Mouse (Mus musculus) left cerebral cortex, adult 8-10 months (tissue): ENCODE results near the gene Anapc11. TPM values are rescaled to one million over a fixed set of nuclear protein-coding genes. Genes with fewer than 3 reads are reported as not detected.
A peak's percentile ranks its signal among the peaks of the same experiment; 100 is the strongest.

ENCODE experiments used
- DNase-seq, 2 experiments: peaks; one replicate each; pipeline ENCODE4 v3.0.0; 2022; ENCODE audit warnings: low spot score in 2 of 2
- total RNA-seq, 4 experiments: library from RNA; stranded (reverse); gene quantifications; 2 replicates each; pipeline ENCODE4 v1.2.4; 2022

The Anapc11 gene
- total RNA-seq, 4 experiments from 2014 or later = 98.1 to 101 (median 99.4) TPM

DNA sequence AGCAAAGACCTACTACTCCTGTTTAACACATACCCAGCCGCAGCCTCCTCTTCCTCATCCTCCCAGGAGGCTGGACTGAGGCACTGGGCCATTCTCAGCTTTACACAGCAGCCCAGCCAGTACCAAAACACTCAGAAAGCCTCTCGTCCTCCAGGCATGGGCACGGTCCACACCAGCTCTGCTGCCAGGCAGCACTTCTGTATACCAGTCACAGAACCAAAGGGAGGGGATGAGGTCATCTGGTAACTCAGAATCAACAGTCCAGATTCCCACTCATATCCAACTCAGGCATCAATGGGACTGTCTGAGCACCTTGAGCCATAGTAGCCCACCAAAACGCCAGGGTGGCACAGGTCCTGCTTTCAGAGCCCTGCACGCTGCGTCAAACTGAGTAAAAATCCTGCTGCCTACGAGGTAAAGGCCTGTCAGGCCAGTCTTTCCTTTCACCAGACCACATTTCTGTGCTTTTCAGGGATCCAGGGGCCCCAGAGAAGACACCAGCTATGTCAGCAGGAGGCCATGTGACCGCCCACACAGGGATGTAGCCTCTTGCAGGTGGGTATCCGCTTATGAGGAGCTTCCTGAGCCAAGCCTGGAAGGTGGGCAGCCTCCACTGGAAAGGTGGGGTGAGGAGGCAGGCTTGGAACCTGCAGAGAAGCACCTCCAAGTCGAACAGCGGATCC lies 28.7 kb downstream of the Anapc11 start:
- DNase-seq = no peak

DNA sequence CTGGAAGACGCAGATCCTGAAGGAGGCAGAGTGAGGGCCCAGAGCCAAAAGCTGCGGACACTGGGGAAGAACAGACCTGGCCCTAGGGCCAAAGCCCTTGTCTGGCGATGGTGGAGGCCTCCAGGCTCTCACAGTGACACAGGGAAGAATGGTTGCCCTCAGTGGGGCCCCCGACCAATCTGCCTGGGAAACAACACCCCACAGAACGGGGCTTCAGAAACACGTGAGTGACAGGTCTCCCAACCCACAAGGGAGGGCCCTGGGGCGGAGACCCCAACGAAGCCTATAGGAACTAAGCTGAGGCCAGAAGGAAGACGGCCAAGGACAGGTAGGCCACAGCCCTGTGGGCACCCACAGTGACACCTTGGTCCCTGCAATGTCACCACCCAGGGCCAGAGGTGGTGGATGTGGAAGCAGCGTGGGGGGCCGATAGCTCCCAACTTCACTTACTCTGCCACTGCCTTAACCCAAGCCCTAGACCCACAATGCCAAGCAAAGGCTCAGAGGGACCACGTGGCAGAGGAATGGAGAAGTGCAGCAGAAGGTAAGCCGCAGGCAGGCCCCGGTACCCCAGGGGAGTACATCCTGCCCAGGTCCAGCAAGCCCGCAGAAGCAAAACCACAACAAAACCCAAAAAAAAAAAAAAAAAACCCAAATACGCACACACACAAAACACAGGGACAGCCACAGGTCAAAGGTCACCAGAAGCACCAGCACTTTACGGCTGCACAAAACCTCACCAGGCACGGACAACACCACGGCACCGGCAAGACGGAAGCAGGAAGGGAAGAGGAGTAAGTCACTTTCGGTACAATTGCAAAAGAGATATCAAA lies 29.5 kb downstream of the Anapc11 start:
- DNase-seq = no peak

DNA sequence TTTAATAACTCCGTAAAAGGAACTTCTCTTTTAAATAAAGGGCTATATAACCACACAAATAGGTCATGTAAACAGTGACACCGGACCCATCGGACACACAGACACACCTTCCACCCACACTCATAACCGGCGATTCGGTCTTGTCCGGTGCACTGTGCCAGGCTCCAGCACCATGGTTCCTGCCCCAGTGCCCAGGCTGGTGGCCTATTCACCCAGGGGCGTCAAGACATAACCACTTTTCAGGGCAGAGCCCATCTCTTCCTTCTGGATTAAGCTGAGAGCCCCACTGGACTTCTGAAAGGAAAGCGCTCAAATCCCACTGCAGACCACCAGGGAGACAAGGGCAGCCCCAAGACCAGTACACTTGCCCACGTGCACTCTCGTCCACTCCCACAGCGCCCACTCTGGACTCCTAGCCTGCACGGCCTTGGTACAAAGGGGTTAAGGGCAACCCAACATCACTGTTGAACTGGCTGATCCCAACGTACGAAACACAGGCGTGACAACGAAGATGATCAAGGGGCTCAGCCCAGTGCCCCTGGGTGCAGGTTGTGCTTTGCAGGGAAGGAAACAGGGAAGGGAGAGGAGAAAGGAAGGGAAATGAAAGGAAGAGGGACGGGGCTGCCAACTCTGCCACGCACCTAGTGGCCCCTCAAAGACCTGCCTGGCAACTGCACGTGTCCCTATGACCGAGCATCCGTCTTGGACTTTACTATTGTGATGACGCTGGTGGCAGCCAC lies 30.6 kb downstream of the Anapc11 start:
- DNase-seq = no peak

DNA sequence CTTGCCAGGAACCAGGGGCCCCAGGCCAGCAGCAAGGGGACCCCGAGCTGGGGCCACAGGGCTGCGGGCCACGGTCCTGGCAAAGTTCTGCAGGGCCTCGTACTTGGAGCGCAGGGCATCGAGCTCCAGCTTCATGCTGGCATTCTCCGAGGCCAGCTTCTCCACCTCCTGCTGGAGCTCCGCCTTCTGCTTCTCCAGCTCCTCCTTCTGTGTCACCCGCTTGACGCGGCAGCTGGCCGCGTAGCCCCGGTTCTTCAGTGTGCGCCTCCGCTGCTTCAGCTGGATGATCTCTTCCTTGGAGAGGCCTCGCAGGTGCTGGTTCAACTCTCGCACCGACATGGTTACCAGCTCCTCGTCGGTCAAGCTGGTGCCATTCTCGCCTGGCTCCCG lies 31.1 kb downstream of the Anapc11 start:
- DNase-seq = no peak

DNA sequence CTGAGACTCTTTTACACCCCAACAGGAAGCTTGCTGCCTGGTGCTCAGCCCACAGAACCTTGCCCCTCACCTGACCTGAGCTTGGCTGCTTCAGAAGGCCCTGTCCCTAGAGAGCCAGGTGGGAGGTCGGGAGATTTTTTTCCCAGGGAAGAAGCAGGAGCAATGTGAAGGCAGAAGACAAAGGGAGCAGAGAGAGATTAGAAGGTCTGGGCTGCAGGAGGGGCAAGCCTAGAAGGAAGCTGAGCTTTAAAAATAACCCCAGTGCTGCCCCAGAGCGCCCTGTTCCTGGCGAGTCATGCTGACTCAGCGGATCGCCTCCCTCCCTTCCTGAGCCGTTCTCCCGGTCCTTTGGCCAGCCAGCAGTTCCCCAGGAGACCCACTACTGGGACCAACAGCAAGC lies 31.7 kb downstream of the Anapc11 start:
- no peak for DNase-seq

DNA sequence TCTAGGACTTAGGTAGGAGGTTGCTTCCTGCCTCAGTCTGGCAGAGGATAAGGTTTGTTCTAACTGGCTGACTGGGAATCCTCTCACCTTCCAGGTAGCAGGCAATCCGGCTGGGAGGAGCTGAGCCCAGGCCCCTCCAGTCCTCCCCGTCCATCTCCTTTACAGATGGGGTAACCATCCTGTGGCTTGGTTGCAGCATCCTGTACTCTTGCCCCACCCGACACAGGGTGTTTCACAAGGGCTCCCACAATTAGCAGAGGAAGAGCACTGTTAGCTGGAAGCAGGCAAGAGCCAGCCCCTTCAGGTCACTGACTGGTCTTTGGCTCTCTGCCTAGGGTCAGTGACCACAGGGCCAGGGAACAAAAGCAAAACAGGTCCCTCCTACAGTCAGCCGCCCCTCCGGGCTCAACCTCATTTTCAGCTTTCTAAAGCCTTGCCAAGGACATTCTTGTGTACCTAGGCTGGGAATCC lies 32.2 kb downstream of the Anapc11 start:
- no peak for DNase-seq

DNA sequence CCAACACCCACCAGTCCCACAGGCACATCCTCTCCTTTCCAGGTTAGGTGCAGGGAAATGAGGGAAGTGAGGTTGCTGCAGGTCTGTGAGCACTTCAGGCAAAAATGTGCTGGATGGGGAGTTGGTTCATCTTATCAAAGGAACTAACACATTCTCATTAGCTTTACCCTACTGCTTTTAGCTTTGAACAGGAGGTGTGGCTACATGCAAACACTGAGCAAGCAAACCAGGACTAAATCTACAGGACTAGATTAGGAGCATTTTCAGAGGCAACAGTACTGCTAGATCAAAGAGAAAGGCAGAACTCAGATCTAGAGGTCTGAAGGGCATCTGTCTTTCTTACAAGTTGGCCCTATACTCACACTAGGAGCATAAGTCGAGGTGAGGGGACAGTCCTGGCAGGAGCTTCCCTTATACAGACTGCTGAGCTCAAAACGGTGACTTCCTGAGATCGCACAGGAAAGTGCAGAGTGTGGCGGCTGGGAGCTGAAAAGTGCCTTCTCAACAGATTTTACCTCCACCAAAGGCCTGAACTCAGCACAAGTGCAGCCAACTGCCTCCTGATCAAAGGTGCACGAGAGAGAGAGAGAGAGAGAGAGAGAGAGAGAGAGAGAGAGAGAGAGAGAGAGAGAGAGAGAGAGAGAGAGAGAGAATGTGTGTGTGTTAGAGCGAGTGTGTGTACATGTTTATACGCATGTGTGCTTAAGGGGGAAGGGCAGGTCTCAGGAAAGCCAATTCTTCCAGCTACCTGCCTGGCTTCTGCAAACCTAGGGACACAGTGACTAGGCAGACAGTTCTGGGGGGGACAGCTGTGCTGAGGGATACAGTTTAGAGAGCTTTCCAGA lies 32.9 kb downstream of the Anapc11 start:
- DNase-seq = no peak

DNA sequence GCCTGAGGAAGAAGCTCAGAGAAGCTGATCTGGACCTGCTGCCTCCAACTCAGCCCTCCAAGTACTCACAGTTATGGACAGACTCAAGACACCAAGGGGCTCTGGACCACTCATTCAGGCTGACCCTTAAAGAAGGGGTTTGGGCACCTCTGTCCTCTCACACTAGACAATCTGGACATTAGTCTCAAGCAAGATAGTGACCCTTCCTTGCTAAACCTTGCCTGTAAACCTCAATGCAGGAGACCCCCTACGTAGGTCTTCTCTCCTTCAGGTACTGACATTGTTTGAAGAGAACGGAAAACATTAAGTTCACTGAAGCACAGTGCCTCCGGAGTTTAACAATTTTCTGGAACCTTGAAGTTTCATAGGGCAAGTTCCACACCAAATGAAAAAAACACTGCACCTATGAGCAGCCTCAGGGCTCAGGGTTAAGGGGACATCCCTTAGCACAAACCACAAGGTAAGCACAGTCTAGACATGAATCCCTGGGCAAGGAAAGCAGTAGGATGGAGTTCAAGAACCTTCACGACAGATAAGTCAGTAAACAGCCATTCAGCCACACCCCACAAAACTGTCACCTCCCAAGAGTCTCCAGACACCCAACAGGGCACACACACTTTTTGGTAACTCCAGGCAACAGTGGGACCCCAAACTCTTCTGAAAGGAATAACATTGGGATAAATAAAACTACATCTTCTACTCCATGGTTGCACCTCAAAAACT lies 33.7 kb downstream of the Anapc11 start:
- DNase-seq = no peak

DNA sequence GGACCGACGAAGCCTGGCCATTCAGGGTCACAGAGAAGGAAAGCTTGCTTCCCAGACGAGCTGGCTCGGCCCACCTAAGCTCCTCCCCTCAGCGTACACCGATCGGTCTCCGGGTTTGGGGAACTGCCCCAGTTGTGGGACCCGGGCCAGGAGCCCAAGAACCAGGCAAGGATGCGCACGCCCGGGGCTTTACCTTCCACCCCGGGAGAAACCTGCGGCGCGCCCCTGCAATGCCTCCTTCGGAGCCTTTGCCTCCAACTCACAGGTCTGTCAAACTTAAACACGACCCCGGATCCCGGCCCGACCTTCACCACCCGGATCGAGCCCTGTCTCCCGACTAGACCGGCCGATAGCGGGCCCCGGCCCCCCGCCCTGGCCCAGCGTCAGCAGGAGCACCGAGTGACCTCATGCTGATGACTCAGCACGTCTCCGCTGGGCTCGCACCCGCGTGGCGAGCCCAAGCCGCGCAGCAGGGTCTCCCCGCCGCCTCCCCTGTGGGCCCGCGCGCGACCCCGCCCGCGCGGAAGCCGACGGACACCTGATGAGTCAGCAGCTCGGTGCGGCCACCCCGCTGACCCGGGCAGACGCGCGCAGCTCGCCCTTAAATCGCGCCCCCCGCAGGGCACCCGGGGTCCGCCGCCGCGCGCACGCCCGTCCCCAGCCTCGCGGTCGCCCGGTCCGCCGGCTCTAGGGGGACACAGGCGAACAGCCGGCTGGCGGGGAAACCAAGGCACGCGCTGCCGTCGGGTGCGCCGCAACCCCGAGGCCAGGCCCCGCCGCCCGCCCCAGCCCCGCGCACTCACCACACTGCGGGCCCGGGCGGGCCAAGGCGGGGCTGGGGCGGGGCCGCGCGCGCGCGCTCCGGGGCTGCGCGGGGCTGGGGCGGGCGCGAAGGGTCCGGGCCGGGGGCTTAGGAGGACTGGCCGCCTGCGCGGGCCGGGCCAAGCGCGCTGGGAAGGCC lies 34.6 kb downstream of the Anapc11 start:
- DNase-seq = peak in 1 of 2 experiments; percentile 45

DNA sequence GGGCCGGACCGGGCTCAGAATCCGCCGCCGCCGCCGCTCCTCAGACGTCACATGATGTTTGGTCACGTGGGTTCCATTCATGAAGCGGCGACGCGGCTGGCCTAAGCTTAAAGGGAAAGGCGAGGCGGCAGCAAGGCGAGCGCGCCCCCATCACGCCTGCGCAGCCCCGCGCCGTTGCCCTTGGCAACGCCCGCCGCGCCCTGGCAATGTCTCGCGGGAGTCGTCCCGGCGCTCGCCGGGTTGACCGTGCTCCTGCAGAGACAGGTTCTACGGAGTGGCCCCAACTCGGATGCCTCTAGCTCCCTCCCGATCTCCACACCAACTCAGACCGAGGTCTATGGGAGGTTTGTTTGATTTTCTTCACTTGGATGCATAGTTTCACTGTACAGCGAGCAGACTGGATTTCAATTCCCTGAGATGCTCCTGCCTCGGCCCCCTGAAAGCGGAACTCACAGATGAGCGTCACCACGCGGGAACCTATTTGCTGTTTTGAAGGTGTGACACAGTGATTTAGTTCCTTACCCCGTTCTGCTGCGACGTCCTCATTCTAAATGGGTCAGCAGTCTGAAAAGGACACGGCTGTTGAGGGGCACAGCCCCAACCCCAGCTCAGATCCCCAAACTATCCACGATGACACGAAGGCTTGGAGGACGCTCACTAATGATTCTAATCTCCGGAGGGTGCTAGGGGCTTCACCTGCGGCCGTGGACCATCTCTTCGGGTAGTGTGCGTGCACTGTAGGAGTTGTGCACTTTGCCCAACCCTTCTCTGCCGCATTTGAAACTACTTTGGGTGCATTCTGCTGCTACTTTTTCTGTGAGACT lies 35.5 kb downstream of the Anapc11 start, which contains the start of gene Mafg:
TSS of gene Mafg (minus strand) at position 81 of the 824 bp plus-strand sequence.
- peak; percentile 77 to 93 for DNase-seq

DNA sequence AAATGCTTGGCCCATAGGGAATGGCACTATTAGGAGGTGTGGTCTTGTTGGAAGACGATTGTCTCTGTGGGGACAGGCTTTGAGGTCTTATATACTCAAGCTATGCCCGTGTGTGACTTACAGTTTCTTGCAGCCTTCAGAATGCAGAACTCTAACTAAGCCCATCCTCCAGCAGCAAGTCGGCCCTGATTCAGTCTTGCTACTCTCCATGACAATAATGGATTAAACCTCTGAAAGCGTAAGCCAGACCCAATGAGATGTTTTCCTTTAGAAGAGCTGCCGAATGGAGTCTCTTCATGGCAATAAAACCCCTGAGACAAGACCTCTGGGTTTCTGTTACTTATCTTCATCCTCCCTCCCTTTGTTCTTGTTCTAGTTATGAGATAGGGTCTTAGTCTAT lies 36.6 kb downstream of the Anapc11 start:
- DNase-seq = no peak

DNA sequence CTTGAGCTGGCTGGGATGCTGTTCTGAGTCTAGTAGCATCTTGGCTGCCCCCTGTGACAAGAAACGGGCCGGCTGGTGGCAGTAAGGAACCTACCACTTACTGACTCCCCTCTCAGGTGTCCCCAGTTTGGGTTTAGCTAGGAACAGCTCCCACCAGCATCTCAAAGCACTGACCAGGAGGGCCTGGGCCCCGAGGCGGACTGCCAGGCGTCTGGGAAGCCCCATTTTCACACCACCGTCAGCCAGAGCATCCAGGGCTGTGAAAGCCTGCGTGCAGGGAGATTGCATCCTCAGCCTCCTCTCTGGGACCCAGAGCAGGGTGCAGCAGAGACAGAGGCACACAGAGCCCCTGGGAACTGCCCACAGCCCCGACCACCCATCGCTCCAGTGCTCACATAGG lies 43.0 kb downstream of the Anapc11 start:
- DNase-seq = no peak

DNA sequence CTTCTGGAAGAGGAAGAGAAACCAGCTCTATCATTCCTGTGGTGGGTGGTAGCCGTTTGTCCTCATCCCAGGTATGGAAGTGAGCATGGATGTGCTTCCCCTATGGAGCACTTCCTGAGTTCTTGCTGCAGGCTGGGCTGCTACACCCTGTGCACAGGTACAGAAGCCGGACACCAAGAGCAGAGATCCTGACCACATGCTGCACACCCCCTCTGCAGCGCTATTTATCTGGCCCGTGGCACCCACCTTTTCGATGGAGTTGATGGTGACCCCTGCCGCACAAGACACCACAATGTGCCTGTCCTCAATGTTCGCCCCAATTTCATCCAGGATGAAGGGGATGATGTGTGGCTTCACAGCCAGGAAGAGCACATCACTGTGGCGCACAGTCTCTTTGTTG lies 43.6 kb downstream of the Anapc11 start:
- DNase-seq = no peak

DNA sequence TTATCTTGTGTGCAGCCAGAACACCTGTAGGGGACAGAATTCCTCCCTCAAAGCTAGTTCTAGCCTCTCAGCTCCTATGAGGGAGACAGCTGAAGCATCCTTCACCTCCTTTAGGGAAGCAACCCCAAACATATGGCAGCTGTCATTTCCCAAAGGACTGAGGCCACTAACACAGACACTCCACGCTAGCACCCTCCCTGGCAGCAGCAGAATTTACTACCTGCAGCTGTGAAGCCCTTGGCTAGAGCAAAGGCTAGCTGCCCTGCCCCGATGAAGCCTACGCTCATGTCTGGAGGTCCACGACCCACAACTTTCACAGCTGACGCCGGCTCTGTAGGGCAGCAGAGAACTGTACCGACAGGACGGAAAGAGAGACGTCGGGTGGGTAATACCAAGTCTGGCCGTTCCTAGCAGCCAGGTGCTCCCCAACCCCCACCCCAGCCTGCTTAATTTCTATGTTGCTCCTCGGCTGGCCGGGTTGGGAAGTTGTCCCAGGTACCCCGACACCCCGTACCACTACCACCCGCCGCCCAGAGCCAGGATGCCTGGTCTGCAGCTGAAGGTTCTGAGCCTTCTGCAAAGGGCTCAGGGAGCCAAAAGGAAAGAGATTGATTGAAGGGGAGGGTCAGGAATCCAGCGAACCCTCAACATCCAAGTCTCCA lies 44.8 kb downstream of the Anapc11 start:
- no peak for DNase-seq

DNA sequence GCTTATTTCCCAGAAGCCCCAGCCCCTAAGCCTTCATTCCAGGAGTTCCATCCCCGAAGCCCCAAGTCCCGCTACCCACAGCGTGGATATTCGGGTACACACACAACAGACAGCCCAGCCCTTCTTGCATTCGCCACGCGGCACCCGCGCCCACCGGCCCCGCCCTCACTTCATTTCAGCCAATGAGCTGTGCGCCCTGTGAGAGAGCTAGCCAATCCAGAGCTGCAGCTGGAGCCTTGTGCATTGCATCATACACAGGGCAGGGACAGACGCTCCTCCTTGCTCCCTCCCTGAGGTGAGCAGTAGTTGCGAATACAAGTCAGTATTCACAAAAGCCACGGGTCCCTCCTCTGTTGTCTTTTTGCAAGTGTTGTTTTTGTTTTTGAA lies 45.4 kb downstream of the Anapc11 start, which contains the start of gene Pycr1:
TSS of gene Pycr1 (minus strand) at position 169 of the 387 bp plus-strand sequence.
- DNase-seq = peak; percentile 83 to 89

DNA sequence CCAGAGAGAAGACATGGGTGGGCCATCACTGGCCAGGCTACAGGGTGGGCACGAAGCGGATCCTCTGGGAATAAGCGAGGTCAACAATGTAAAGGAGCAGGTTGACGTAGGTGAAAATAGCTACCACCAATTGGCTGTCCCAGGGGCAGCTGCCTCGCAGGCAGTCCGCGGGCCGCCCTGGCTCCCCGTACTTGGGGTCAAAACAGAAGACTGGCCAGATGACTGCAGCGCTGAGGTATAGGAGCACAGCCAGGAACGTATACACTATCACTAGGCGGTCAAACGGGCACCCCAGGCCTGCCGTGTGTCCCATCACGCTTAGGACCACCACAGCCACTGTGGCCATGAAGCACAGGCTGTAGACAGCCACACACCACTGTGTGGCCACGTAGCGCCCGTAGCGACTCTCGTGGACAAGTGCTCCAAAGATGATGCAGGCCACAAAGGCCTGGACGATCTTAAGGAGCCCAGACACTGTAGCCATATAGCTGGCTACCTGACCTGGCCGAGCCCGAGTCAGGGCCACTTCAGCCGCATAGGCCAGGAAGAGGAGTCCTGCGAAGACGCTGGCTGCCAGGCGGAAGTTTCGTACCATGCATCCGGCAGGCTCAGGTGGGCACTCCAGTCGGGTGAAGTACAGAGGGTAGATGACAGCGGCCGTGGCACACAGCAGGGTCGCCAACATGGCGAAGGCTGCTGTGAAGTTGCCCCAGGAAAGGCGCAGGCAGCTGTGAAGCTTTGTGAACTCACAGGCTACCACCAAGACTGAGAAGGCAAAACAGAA lies 49.0 kb downstream of the Anapc11 start:
- no peak for DNase-seq

DNA sequence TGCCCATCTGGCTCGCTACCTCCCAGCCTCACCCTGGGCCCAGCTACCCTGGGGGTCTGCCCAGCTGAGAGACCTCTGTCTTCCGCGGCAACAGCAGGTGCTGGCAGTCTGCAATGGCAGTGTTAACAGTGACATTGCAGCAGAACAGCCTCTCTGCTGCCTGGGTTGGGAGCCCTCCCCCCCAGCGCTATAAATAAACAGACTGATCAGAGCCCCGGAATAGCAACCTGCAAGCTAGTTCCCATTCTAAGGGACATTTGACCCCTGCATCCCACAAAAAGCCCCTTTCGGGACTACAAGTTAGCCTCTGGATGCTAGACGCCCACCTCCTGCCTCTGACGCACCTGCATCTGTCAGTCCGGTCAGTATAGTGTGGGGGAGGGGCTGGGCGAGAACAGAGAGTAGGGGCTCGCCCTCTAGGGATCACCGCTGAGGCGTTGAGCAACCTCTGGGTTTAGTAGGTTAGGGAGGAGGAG lies 49.8 kb downstream of the Anapc11 start, which contains the start of gene Myadml2:
TSS of gene Myadml2 (minus strand) at position 158 of the 476 bp plus-strand sequence.
- DNase-seq = no peak
